Mouse (Mus musculus): ENCODE data around the gene Eif4e. TPM values are rescaled to one million over a fixed set of nuclear protein-coding genes. Genes with fewer than 3 reads are reported as not detected.

Eif4e gene
- polyA plus RNA-seq (2015; fragmentation: Nextera tagmentation; extraction: Ambion mirVana), result 381 and 401 TPM in 2 replicates

- H3K27ac ChIP-seq (ENCODE audit: low read length), result peak within 1 kb of the TSS; percentile 97
- H3K27me3 ChIP-seq (ENCODE audit: insufficient read depth, low read length), result no peaks in the 10 kb centered on the region
- peaks cover 30% of the 10 kb centered on the region for H3K4me1 ChIP-seq (ENCODE audit: insufficient read depth, low read length)
- no peaks in the 10 kb centered on the region for H3K36me3 ChIP-seq (ENCODE audit: insufficient read depth, low read length)
- peak within 1 kb of the TSS; percentile 84 for H3K9ac ChIP-seq (replicated peaks; ENCODE audit: low read length)
- H3K4me3 ChIP-seq (ENCODE audit: low read length), result peak within 1 kb of the TSS; percentile 89
- WGBS, result 1% methylated on average over 39 of the region's 39 CpGs
- ATAC-seq (ENCODE audit: low FRiP score, low TSS enrichment), result peak; percentile 58
- no peaks in the 10 kb centered on the region for H3K9me3 ChIP-seq (ENCODE audit: low read length)
- peak within 1 kb of the TSS; percentile 98 for H3K4me2 ChIP-seq (replicated peaks; ENCODE audit: low read depth, low read length)
These were observed at the start of gene Eif4e for GRCm38 (mm10) chr3:138526073-138526915. Eif4e (plus strand) TSS chr3:138526179.

- 94% methylated on average over 8 of the region's 8 CpGs for WGBS
- Histone ChIP-seq H3K4me2 (replicated peaks; ENCODE audit: low read depth, low read length) (no peak overlapping the region), H3K36me3 (ENCODE audit: insufficient read depth, low read length) (peaks cover 28% of the 10 kb centered on the region), H3K27me3 (ENCODE audit: insufficient read depth, low read length) (no peaks in the 10 kb centered on the region), H3K4me3 (ENCODE audit: low read length) (no peak overlapping the region), H3K27ac (ENCODE audit: low read length) (no peak overlapping the region), H3K4me1 (ENCODE audit: insufficient read depth, low read length) (no peaks in the 10 kb centered on the region), H3K9me3 (ENCODE audit: low read length) (no peaks in the 10 kb centered on the region), H3K9ac (replicated peaks; ENCODE audit: low read length) (no peak overlapping the region)
- no peak for ATAC-seq (ENCODE audit: low FRiP score, low TSS enrichment)
These were observed 46.5 kb upstream of the Eif4e start for GRCm38 (mm10) chr3:138479489-138479888.

GRCm38 (mm10) chr3:138481526-138482284 is 44.3 kb upstream of the Eif4e start:
- Histone ChIP-seq H3K36me3 (ENCODE audit: insufficient read depth, low read length) (peaks cover 35% of the 10 kb centered on the region), H3K9ac (replicated peaks; ENCODE audit: low read length) (no peak overlapping the region), H3K9me3 (ENCODE audit: low read length) (no peaks in the 10 kb centered on the region), H3K4me2 (replicated peaks; ENCODE audit: low read depth, low read length) (no peak overlapping the region), H3K27me3 (ENCODE audit: insufficient read depth, low read length) (no peaks in the 10 kb centered on the region), H3K4me3 (ENCODE audit: low read length) (no peak overlapping the region), H3K4me1 (ENCODE audit: insufficient read depth, low read length) (no peaks in the 10 kb centered on the region), H3K27ac (ENCODE audit: low read length) (no peak overlapping the region)
- no peak for ATAC-seq (ENCODE audit: low FRiP score, low TSS enrichment)
- 67% methylated on average over 14 of the region's 14 CpGs for WGBS

- H3K27me3 ChIP-seq (ENCODE audit: insufficient read depth, low read length), result no peaks in the 10 kb centered on the region
- H3K36me3 ChIP-seq (ENCODE audit: insufficient read depth, low read length), result peaks cover 32% of the 10 kb centered on the region
- 85% methylated on average over 2 of the region's 2 CpGs for WGBS
- H3K4me1 ChIP-seq (ENCODE audit: insufficient read depth, low read length), result peaks cover 9% of the 10 kb centered on the region
- H3K4me2 ChIP-seq (replicated peaks; ENCODE audit: low read depth, low read length), result no peak overlapping the region
- H3K27ac ChIP-seq (ENCODE audit: low read length), result no peak overlapping the region
- no peak for ATAC-seq (ENCODE audit: low FRiP score, low TSS enrichment)
- no peak overlapping the region for H3K9ac ChIP-seq (replicated peaks; ENCODE audit: low read length)
- no peak overlapping the region for H3K4me3 ChIP-seq (ENCODE audit: low read length)
- no peaks in the 10 kb centered on the region for H3K9me3 ChIP-seq (ENCODE audit: low read length)
These were observed 42.7 kb upstream of the Eif4e start for GRCm38 (mm10) chr3:138483240-138483639.

GRCm38 (mm10) chr3:138488584-138489326 is 37.2 kb upstream of the Eif4e start:
- Histone ChIP-seq H3K27me3 (ENCODE audit: insufficient read depth, low read length) (no peaks in the 10 kb centered on the region), H3K4me3 (ENCODE audit: low read length) (peak overlapping the region; percentile 91), H3K9me3 (ENCODE audit: low read length) (no peaks in the 10 kb centered on the region), H3K27ac (ENCODE audit: low read length) (peak overlapping the region; percentile 83), H3K36me3 (ENCODE audit: insufficient read depth, low read length) (peaks cover 14% of the 10 kb centered on the region), H3K4me1 (ENCODE audit: insufficient read depth, low read length) (peaks cover 12% of the 10 kb centered on the region), H3K4me2 (replicated peaks; ENCODE audit: low read depth, low read length) (peak overlapping the region; percentile 86), H3K9ac (replicated peaks; ENCODE audit: low read length) (peak overlapping the region; percentile 91)
- no peak for ATAC-seq (ENCODE audit: low FRiP score, low TSS enrichment)
- under 1% methylated on average over 51 of the region's 61 CpGs for WGBS

GRCm38 (mm10) chr3:138489327-138490033 is 36.5 kb upstream of the Eif4e start, which contains the start of gene Metap1:
Metap1 (minus strand) TSS chr3:138489515.
- H3K9ac ChIP-seq (replicated peaks; ENCODE audit: low read length), result peak within 1 kb of the TSS; percentile 91
- WGBS, result under 1% methylated on average over 31 of the region's 65 CpGs
- ATAC-seq (ENCODE audit: low FRiP score, low TSS enrichment), result peak; percentile 99
- H3K27ac ChIP-seq (ENCODE audit: low read length), result peak within 1 kb of the TSS; percentile 83
- no peaks in the 10 kb centered on the region for H3K9me3 ChIP-seq (ENCODE audit: low read length)
- H3K4me2 ChIP-seq (replicated peaks; ENCODE audit: low read depth, low read length), result peak within 1 kb of the TSS; percentile 86
- peak within 1 kb of the TSS; percentile 91 for H3K4me3 ChIP-seq (ENCODE audit: low read length)
- H3K4me1 ChIP-seq (ENCODE audit: insufficient read depth, low read length), result peaks cover 12% of the 10 kb centered on the region
- H3K36me3 ChIP-seq (ENCODE audit: insufficient read depth, low read length), result peaks cover 13% of the 10 kb centered on the region
- no peaks in the 10 kb centered on the region for H3K27me3 ChIP-seq (ENCODE audit: insufficient read depth, low read length)

GRCm38 (mm10) chr3:138490034-138490337 is 36.0 kb upstream of the Eif4e start:
- Histone ChIP-seq H3K4me2 (replicated peaks; ENCODE audit: low read depth, low read length) (peak overlapping the region; percentile 54), H3K27ac (ENCODE audit: low read length) (no peak overlapping the region), H3K36me3 (ENCODE audit: insufficient read depth, low read length) (peaks cover 8% of the 10 kb centered on the region), H3K9me3 (ENCODE audit: low read length) (no peaks in the 10 kb centered on the region), H3K4me3 (ENCODE audit: low read length) (peak overlapping the region; percentile 91), H3K27me3 (ENCODE audit: insufficient read depth, low read length) (no peaks in the 10 kb centered on the region), H3K4me1 (ENCODE audit: insufficient read depth, low read length) (peaks cover 12% of the 10 kb centered on the region), H3K9ac (replicated peaks; ENCODE audit: low read length) (peak overlapping the region; percentile 75)
- ATAC-seq (ENCODE audit: low FRiP score, low TSS enrichment), result peak; percentile 17; the same call in 1 of the 2 replicates
- 25% methylated on average over 6 of the region's 6 CpGs for WGBS

- Histone ChIP-seq H3K9ac (replicated peaks; ENCODE audit: low read length) (no peak overlapping the region), H3K4me1 (ENCODE audit: insufficient read depth, low read length) (no peaks in the 10 kb centered on the region), H3K27me3 (ENCODE audit: insufficient read depth, low read length) (no peaks in the 10 kb centered on the region), H3K36me3 (ENCODE audit: insufficient read depth, low read length) (no peaks in the 10 kb centered on the region), H3K9me3 (ENCODE audit: low read length) (no peaks in the 10 kb centered on the region), H3K4me3 (ENCODE audit: low read length) (no peak overlapping the region), H3K4me2 (replicated peaks; ENCODE audit: low read depth, low read length) (no peak overlapping the region), H3K27ac (ENCODE audit: low read length) (no peak overlapping the region)
- ATAC-seq (ENCODE audit: low FRiP score, low TSS enrichment), result no peak
- 84% methylated on average over 3 of the region's 3 CpGs for WGBS
These were observed 32.3 kb upstream of the Eif4e start for GRCm38 (mm10) chr3:138493668-138494067.

- Histone ChIP-seq H3K9ac (replicated peaks; ENCODE audit: low read length) (no peak overlapping the region), H3K36me3 (ENCODE audit: insufficient read depth, low read length) (no peaks in the 10 kb centered on the region), H3K27me3 (ENCODE audit: insufficient read depth, low read length) (no peaks in the 10 kb centered on the region), H3K9me3 (ENCODE audit: low read length) (no peaks in the 10 kb centered on the region), H3K4me1 (ENCODE audit: insufficient read depth, low read length) (no peaks in the 10 kb centered on the region), H3K27ac (ENCODE audit: low read length) (no peak overlapping the region), H3K4me2 (replicated peaks; ENCODE audit: low read depth, low read length) (no peak overlapping the region), H3K4me3 (ENCODE audit: low read length) (no peak overlapping the region)
- 35% methylated on average over 1 of the region's 1 CpGs for WGBS
- no peak for ATAC-seq (ENCODE audit: low FRiP score, low TSS enrichment)
These were observed 31.4 kb upstream of the Eif4e start for GRCm38 (mm10) chr3:138494565-138494964.
